Mouse (Mus musculus) midbrain, postnatal 0 days (tissue): ENCODE measurements around the gene Ranbp17. TPM values are rescaled to one million over a fixed set of nuclear protein-coding genes. Genes with fewer than 3 reads are reported as not detected.

Experiments used
- ATAC-seq: fragments of 200-750 bp; cut with Nextera tagmentation; 2 replicates; pipeline ENCODE4 v1.8.0; 2017; ENCODE audit warnings: moderate number of reproducible peaks, mild to moderate bottlenecking, moderate TSS enrichment, moderate library complexity; ENCODE audit not compliant: low FRiP score
- DNase-seq: peaks from one replicate; pipeline ENCODE4 v3.0.0-alpha.2; 2015; ENCODE audit warnings: low spot score
- H3K27ac ChIP-seq: fragments of 300-500 bp; sonication (generic); 2 replicates; pipeline ENCODE4 v1.5.1; 2014; ENCODE audit warnings: low read depth, mild to moderate bottlenecking, low read length, mixed read lengths
- H3K27me3 ChIP-seq: fragments of 300-500 bp; sonication (generic); 2 replicates; pipeline ENCODE4 v1.6.1; 2014; ENCODE audit warnings: low read length, control low read depth, mixed read lengths; ENCODE audit not compliant: insufficient read depth
- H3K36me3 ChIP-seq: fragments of 300-500 bp; sonication (generic); 2 replicates; pipeline ENCODE4 v1.6.1; 2014; ENCODE audit warnings: low read length, control low read depth, mixed read lengths; ENCODE audit not compliant: insufficient read depth
- H3K4me1 ChIP-seq: fragments of 300-500 bp; sonication (generic); 2 replicates; pipeline ENCODE4 v1.6.1; 2014; ENCODE audit warnings: mild to moderate bottlenecking, control low read depth, antibody characterized with exemption, low read length, mixed read lengths; ENCODE audit not compliant: insufficient read depth
- H3K4me2 ChIP-seq: fragments of 300-500 bp; sonication (generic); 2 replicates; pipeline ENCODE4 v1.6.1; 2014; ENCODE audit warnings: low read depth, mild to moderate bottlenecking, low read length, mixed read lengths; ENCODE audit not compliant: poor library complexity, severe bottlenecking
- H3K4me3 ChIP-seq: fragments of 300-500 bp; sonication (generic); 2 replicates; pipeline ENCODE4 v1.5.1; 2014; ENCODE audit warnings: low read depth, mild to moderate bottlenecking, low read length, moderate library complexity
- H3K9ac ChIP-seq: fragments of 300-500 bp; sonication (generic); replicated peaks from 2 replicates; pipeline ENCODE4 v1.6.1; 2014; ENCODE audit warnings: mild to moderate bottlenecking, low read length, moderate library complexity, mixed read lengths; ENCODE audit not compliant: poor library complexity, severe bottlenecking
- H3K9me3 ChIP-seq: fragments of 300-500 bp; sonication (generic); 2 replicates; pipeline ENCODE4 v1.6.1; 2016; ENCODE audit warnings: low read length, control low read depth
- CTCF ChIP-seq: IDR thresholded peaks from 2 replicates; pipeline ENCODE4 v1.5.1; 2016; ENCODE audit warnings: antibody characterized with exemption, mild to moderate bottlenecking
- WGBS: fragments of 180-500 bp; shearing (Covaris S2); extraction: QIAGEN DNeasy Blood & Tissue Kit; methylation state at CpG from one replicate; pipeline ENCODE4 v1.1.7; 2014; 5-methylcytosine and 5-hydroxymethylcytosine counted together
- polyA plus RNA-seq: library from polyadenylated mRNA; unstranded; fragments of >200 nt; fragmentation: Nextera tagmentation; extraction: Ambion mirVana; gene quantifications from 2 replicates; pipeline ENCODE4 v1.2.1, GENCODE M21; 2015
- total RNA-seq: library from RNA; depleted of rRNA; stranded (reverse); fragments of >200 nt; gene quantifications from 2 replicates; pipeline ENCODE4 v1.2.3, GENCODE M21; 2014

The Ranbp17 gene
- total and polyA plus RNA-seq, 2 experiments from 2014 or later, result 5.0 to 7.8 TPM

- Histone ChIP-seq H3K27me3 (peaks cover 61% of the 10 kb centered on the region), H3K9ac (no peak overlapping the region), H3K9me3 (no peaks in the 10 kb centered on the region), H3K4me3 (no peak overlapping the region), H3K36me3 (no peaks in the 10 kb centered on the region), H3K4me1 (no peaks in the 10 kb centered on the region), H3K27ac (no peak overlapping the region), H3K4me2 (no peak overlapping the region)
- WGBS, result 15% methylated on average over 3 of the region's 3 CpGs
- no peak for TF ChIP-seq CTCF
- ATAC-seq (no peak), DNase-seq (no peak)
Observed at GRCm38 (mm10) chr11:33204966-33205365, 308.6 kb downstream of the Ranbp17 start.

- Histone ChIP-seq H3K4me1 (no peaks in the 10 kb centered on the region), H3K9ac (no peak overlapping the region), H3K36me3 (no peaks in the 10 kb centered on the region), H3K4me2 (no peak overlapping the region), H3K27ac (no peak overlapping the region), H3K4me3 (peak overlapping the region; percentile 2; the same call in 1 of the 2 replicates), H3K9me3 (no peaks in the 10 kb centered on the region), H3K27me3 (peaks cover 64% of the 10 kb centered on the region)
- no peak for TF ChIP-seq CTCF
- 1% methylated on average over 18 of the region's 18 CpGs for WGBS
- ATAC-seq (no peak), DNase-seq (no peak)
Observed at GRCm38 (mm10) chr11:33204329-33204705, 309.2 kb downstream of the Ranbp17 start.

GRCm38 (mm10) chr11:33203383-33204328 is 309.9 kb downstream of the Ranbp17 start, which contains the start of gene Tlx3:
Tlx3 (minus strand) TSS chr11:33203589.
- 1% methylated on average over 75 of the region's 81 CpGs for WGBS
- Histone ChIP-seq H3K9me3 (no peaks in the 10 kb centered on the region), H3K4me3 (peak within 1 kb of the TSS; percentile 13), H3K36me3 (no peaks in the 10 kb centered on the region), H3K4me2 (no peak within 1 kb of the TSS), H3K27ac (no peak within 1 kb of the TSS), H3K27me3 (peaks cover 70% of the 10 kb centered on the region), H3K9ac (no peak within 1 kb of the TSS), H3K4me1 (no peaks in the 10 kb centered on the region)
- DNase-seq, result peak; percentile 88
- no peak for TF ChIP-seq CTCF
- ATAC-seq, result no peak

DNA sequence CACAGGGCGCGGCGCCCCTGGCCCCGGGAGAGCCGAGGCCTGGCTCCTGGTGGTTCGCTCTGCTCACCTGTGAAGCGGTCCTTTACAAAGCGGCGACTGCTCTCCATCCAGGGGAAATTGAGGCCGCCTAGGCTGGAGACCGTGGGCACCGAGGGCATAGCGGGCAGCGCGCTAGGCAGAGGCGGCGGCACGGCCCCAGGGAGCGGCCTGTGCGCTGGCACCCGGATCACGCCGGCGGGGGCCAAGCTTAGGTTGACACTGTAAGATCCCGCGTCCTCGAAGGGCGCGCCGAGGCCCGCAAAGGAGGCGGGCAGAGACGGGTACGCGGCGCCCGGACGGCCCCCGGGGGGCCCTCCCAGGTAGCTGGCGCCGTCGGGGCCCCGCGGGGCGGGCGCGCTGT is 310.6 kb downstream of the Ranbp17 start:
- H3K4me1 ChIP-seq, result no peaks in the 10 kb centered on the region
- H3K9me3 ChIP-seq, result no peaks in the 10 kb centered on the region
- peak overlapping the region; percentile 13 for H3K4me3 ChIP-seq
- no peak overlapping the region for H3K4me2 ChIP-seq
- no peak overlapping the region for H3K27ac ChIP-seq
- H3K27me3 ChIP-seq, result peaks cover 73% of the 10 kb centered on the region
- no peak overlapping the region for H3K9ac ChIP-seq
- ATAC-seq (no peak), DNase-seq (no peak)
- TF ChIP-seq CTCF, result no peak
- 2% methylated on average over 41 of the region's 47 CpGs for WGBS
- H3K36me3 ChIP-seq, result no peaks in the 10 kb centered on the region

GRCm38 (mm10) chr11:33202296-33202695 is 311.2 kb downstream of the Ranbp17 start:
- DNase-seq, result no peak
- no peaks in the 10 kb centered on the region for H3K4me1 ChIP-seq

DNA sequence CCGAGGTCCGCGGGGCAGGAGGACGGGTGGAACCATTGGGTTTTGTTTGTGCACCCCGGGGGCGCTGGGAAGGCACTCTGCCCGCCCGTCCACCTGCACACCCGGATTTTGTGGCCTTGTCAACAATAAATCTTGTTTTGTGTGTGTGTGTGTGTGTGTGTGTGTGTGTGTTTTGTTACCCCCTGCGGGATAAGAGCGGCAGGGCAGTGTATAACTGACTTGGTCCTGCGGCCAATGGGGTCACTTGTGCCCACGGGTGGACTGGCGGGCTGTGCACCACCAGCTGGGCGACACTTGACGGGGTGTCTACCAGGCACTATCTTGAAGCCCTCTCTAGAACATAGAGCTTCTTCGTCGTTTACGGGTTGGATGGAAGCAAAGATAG is 311.9 kb downstream of the Ranbp17 start:
- no peak for ATAC-seq
- Histone ChIP-seq H3K27me3 (peaks cover 77% of the 10 kb centered on the region), H3K4me1 (no peaks in the 10 kb centered on the region), H3K36me3 (no peaks in the 10 kb centered on the region), H3K9ac (no peak overlapping the region), H3K9me3 (no peaks in the 10 kb centered on the region), H3K4me2 (0 out of 2 replicates have a peak overlapping the region, but pooled peaks have one; percentile 5), H3K4me3 (0 out of 2 replicates have a peak overlapping the region, but pooled peaks have one; percentile 12), H3K27ac (no peak overlapping the region)
- 2% methylated on average over 19 of the region's 19 CpGs for WGBS
- no peak for TF ChIP-seq CTCF
- DNase-seq, result no peak

More at GRCm38 (mm10) chr11:33202296-33202695, 311.2 kb downstream of the Ranbp17 start:
- TF ChIP-seq CTCF, result peak; percentile 22; the same call in 1 of the 2 replicates
- no peak overlapping the region for H3K27ac ChIP-seq
- H3K36me3 ChIP-seq, result no peaks in the 10 kb centered on the region
- ATAC-seq, result no peak
- H3K4me2 ChIP-seq, result no peak overlapping the region
- peaks cover 75% of the 10 kb centered on the region for H3K27me3 ChIP-seq
- peak overlapping the region; percentile 13; the same call in 1 of the 2 replicates for H3K4me3 ChIP-seq
- no peaks in the 10 kb centered on the region for H3K9me3 ChIP-seq
- H3K9ac ChIP-seq, result no peak overlapping the region
- WGBS, result 2% methylated on average over 33 of the region's 37 CpGs
